Mouse (Mus musculus) retina, postnatal 1 day (tissue): ENCODE data around the gene Lig1.

ENCODE experiments used
- DNase-seq: peaks from one replicate; pipeline ENCODE4 v3.0.0-alpha.2; 2012

The Lig1 gene

GRCm38 (mm10) chr7:13311401-13311800, 34.3 kb downstream of the Lig1 start:
- no peak for DNase-seq

- no peak for DNase-seq
These were observed 37.1 kb downstream of the Lig1 start for GRCm38 (mm10) chr7:13314095-13314597.

- no peak for DNase-seq
These were observed 44.3 kb downstream of the Lig1 start for GRCm38 (mm10) chr7:13321424-13321823.

- DNase-seq = no peak
These were observed 47.2 kb downstream of the Lig1 start, which contains the start of gene Pla2g4c for GRCm38 (mm10) chr7:13324316-13324715. TSS of gene Pla2g4c (plus strand) at chr7:13324655.

GRCm38 (mm10) chr7:13330575-13330974, 53.5 kb downstream of the Lig1 start:
- DNase-seq = no peak

- no peak for DNase-seq
These were observed 78.9 kb downstream of the Lig1 start for GRCm38 (mm10) chr7:13355943-13356342.
